Mouse (Mus musculus) limb, embryonic 15.5 days (tissue): ENCODE measurements around the gene Asic2. TPM values are rescaled to one million over a fixed set of nuclear protein-coding genes. Genes with fewer than 3 reads are reported as not detected.

Experiments used
- ATAC-seq: fragments of 200-750 bp; cut with Nextera tagmentation; 2 replicates; pipeline ENCODE4 v1.8.0; 2017; ENCODE audit warnings: low read depth, moderate TSS enrichment; ENCODE audit not compliant: insufficient number of reproducible peaks, low FRiP score, low TSS enrichment
- H3K27ac ChIP-seq: fragments of 300-500 bp; sonication (generic); 2 replicates; pipeline ENCODE4 v1.5.1; 2015; ENCODE audit warnings: moderate library complexity, mild to moderate bottlenecking, inconsistent platforms
- H3K27me3 ChIP-seq: fragments of 300-500 bp; sonication (generic); 2 replicates; pipeline ENCODE4 v1.6.1; 2015; ENCODE audit warnings: inconsistent platforms
- H3K36me3 ChIP-seq: fragments of 300-500 bp; sonication (generic); 2 replicates; pipeline ENCODE4 v1.6.1; 2015; ENCODE audit warnings: inconsistent platforms
- H3K4me1 ChIP-seq: fragments of 300-500 bp; sonication (generic); 2 replicates; pipeline ENCODE4 v1.6.1; 2015; ENCODE audit warnings: inconsistent platforms
- H3K4me2 ChIP-seq: fragments of 300-500 bp; sonication (generic); 2 replicates; pipeline ENCODE4 v1.6.1; 2015; ENCODE audit warnings: mild to moderate bottlenecking, inconsistent platforms
- H3K4me3 ChIP-seq: fragments of 300-500 bp; sonication (generic); 2 replicates; pipeline ENCODE4 v1.5.1; 2015; ENCODE audit warnings: mild to moderate bottlenecking, inconsistent platforms
- H3K9ac ChIP-seq: fragments of 300-500 bp; sonication (generic); 2 replicates; pipeline ENCODE4 v1.6.1; 2015; ENCODE audit warnings: inconsistent platforms
- H3K9me3 ChIP-seq: fragments of 300-500 bp; sonication (generic); 2 replicates; pipeline ENCODE4 v1.6.1; 2016; ENCODE audit warnings: inconsistent platforms
- WGBS: fragments of 180-500 bp; shearing (Covaris S2); methylation state at CpG from one replicate; pipeline ENCODE4 v1.1.7; 2015; 5-methylcytosine and 5-hydroxymethylcytosine counted together
- polyA plus RNA-seq: library from polyadenylated mRNA; unstranded; fragments of >200 nt; fragmentation: Nextera tagmentation; extraction: Ambion mirVana; gene quantifications from 2 replicates; pipeline ENCODE4 v1.2.1, GENCODE M21; 2015

Asic2 gene
- polyA plus RNA-seq, 1 experiment from 2014 or later = 0.51 TPM

- no peaks in the 10 kb centered on the region for H3K9me3 ChIP-seq
- H3K9ac ChIP-seq = no peak overlapping the region
- no peaks in the 10 kb centered on the region for H3K36me3 ChIP-seq
- H3K27me3 ChIP-seq = no peaks in the 10 kb centered on the region
- no peak overlapping the region for H3K4me3 ChIP-seq
- no peak overlapping the region for H3K4me2 ChIP-seq
- no peaks in the 10 kb centered on the region for H3K4me1 ChIP-seq
- H3K27ac ChIP-seq = no peak overlapping the region
- no peak for ATAC-seq
- WGBS = 84% methylated on average over 5 of the region's 5 CpGs
These were observed 1049.9 kb downstream of the Asic2 start for GRCm38 (mm10) chr11:80918332-80918731.

GRCm38 (mm10) chr11:80917688-80918087 is 1050.6 kb downstream of the Asic2 start:
- Histone ChIP-seq H3K4me3 (no peak overlapping the region), H3K27me3 (no peaks in the 10 kb centered on the region), H3K9me3 (no peaks in the 10 kb centered on the region), H3K27ac (no peak overlapping the region), H3K4me1 (0 out of 2 replicates have a peak, but pooled peaks cover under 1% of the 10 kb centered on the region), H3K36me3 (no peaks in the 10 kb centered on the region), H3K9ac (no peak overlapping the region), H3K4me2 (no peak overlapping the region)
- no peak for ATAC-seq

GRCm38 (mm10) chr11:80913408-80914024 is 1054.7 kb downstream of the Asic2 start:
- Histone ChIP-seq H3K27me3 (no peaks in the 10 kb centered on the region), H3K9me3 (no peaks in the 10 kb centered on the region), H3K4me2 (no peak overlapping the region), H3K36me3 (no peaks in the 10 kb centered on the region), H3K4me3 (no peak overlapping the region), H3K4me1 (0 out of 2 replicates have a peak, but pooled peaks cover 2% of the 10 kb centered on the region), H3K9ac (no peak overlapping the region), H3K27ac (no peak overlapping the region)
- ATAC-seq = no peak
- whole genome bisulfite sequencing = 29% methylated on average over 4 of the region's 4 CpGs

GRCm38 (mm10) chr11:80912721-80913120 is 1055.5 kb downstream of the Asic2 start:
- H3K27me3 ChIP-seq = no peaks in the 10 kb centered on the region
- H3K9me3 ChIP-seq = no peaks in the 10 kb centered on the region
- no peaks in the 10 kb centered on the region for H3K36me3 ChIP-seq
- 75% methylated on average over 5 of the region's 5 CpGs for WGBS
- H3K4me1 ChIP-seq = 0 out of 2 replicates have a peak, but pooled peaks cover 2% of the 10 kb centered on the region
- H3K27ac ChIP-seq = no peak overlapping the region
- no peak for ATAC-seq
- no peak overlapping the region for H3K4me3 ChIP-seq
- H3K4me2 ChIP-seq = no peak overlapping the region
- no peak overlapping the region for H3K9ac ChIP-seq

GRCm38 (mm10) chr11:80907820-80908219 is 1060.4 kb downstream of the Asic2 start:
- Histone ChIP-seq H3K27ac (no peak overlapping the region), H3K9ac (no peak overlapping the region), H3K36me3 (no peaks in the 10 kb centered on the region), H3K27me3 (no peaks in the 10 kb centered on the region), H3K4me1 (0 out of 2 replicates have a peak, but pooled peaks cover 4% of the 10 kb centered on the region), H3K4me3 (no peak overlapping the region), H3K9me3 (no peaks in the 10 kb centered on the region), H3K4me2 (no peak overlapping the region)
- WGBS = 89% methylated on average over 6 of the region's 6 CpGs
- ATAC-seq = no peak

- Histone ChIP-seq H3K9me3 (no peaks in the 10 kb centered on the region), H3K9ac (no peak overlapping the region), H3K4me1 (0 out of 2 replicates have a peak, but pooled peaks cover 3% of the 10 kb centered on the region), H3K4me3 (no peak overlapping the region), H3K36me3 (no peaks in the 10 kb centered on the region), H3K27ac (no peak overlapping the region), H3K27me3 (no peaks in the 10 kb centered on the region), H3K4me2 (no peak overlapping the region)
- ATAC-seq = no peak
- 26% methylated on average over 4 of the region's 4 CpGs for WGBS
These were observed 1061.8 kb downstream of the Asic2 start for GRCm38 (mm10) chr11:80906456-80906855.

GRCm38 (mm10) chr11:80904559-80904958 is 1063.7 kb downstream of the Asic2 start:
- WGBS = 82% methylated on average over 2 of the region's 2 CpGs
- ATAC-seq = no peak

GRCm38 (mm10) chr11:80903426-80903825 is 1064.8 kb downstream of the Asic2 start:
- 81% methylated on average over 10 of the region's 10 CpGs for WGBS
- H3K4me2 ChIP-seq = no peak overlapping the region
- no peak overlapping the region for H3K4me3 ChIP-seq
- no peak overlapping the region for H3K9ac ChIP-seq
- no peak overlapping the region for H3K27ac ChIP-seq
- no peaks in the 10 kb centered on the region for H3K27me3 ChIP-seq
- 0 out of 2 replicates have a peak, but pooled peaks cover 3% of the 10 kb centered on the region for H3K4me1 ChIP-seq
- no peak for ATAC-seq
- H3K36me3 ChIP-seq = no peaks in the 10 kb centered on the region
- no peaks in the 10 kb centered on the region for H3K9me3 ChIP-seq

More at GRCm38 (mm10) chr11:80904559-80904958, 1063.7 kb downstream of the Asic2 start:
- Histone ChIP-seq H3K9ac (no peak overlapping the region), H3K4me2 (no peak overlapping the region), H3K36me3 (no peaks in the 10 kb centered on the region), H3K27me3 (no peaks in the 10 kb centered on the region), H3K9me3 (no peaks in the 10 kb centered on the region), H3K4me1 (0 out of 2 replicates have a peak, but pooled peaks cover 3% of the 10 kb centered on the region), H3K27ac (no peak overlapping the region), H3K4me3 (no peak overlapping the region)

- Histone ChIP-seq H3K4me1 (0 out of 2 replicates have a peak, but pooled peaks cover 3% of the 10 kb centered on the region), H3K4me3 (no peak overlapping the region), H3K36me3 (no peaks in the 10 kb centered on the region), H3K27ac (no peak overlapping the region), H3K27me3 (no peaks in the 10 kb centered on the region), H3K4me2 (no peak overlapping the region), H3K9me3 (no peaks in the 10 kb centered on the region), H3K9ac (no peak overlapping the region)
- ATAC-seq = no peak
- WGBS = 44% methylated on average over 7 of the region's 7 CpGs
These were observed 1065.6 kb downstream of the Asic2 start for GRCm38 (mm10) chr11:80902664-80903063.

- no peak overlapping the region for H3K9ac ChIP-seq
- no peak overlapping the region for H3K4me2 ChIP-seq
- no peaks in the 10 kb centered on the region for H3K36me3 ChIP-seq
- no peak overlapping the region for H3K27ac ChIP-seq
- ATAC-seq = no peak
- 0 out of 2 replicates have a peak, but pooled peaks cover 3% of the 10 kb centered on the region for H3K4me1 ChIP-seq
- no peaks in the 10 kb centered on the region for H3K27me3 ChIP-seq
- WGBS = 75% methylated on average over 4 of the region's 4 CpGs
- H3K9me3 ChIP-seq = no peaks in the 10 kb centered on the region
- H3K4me3 ChIP-seq = no peak overlapping the region
These were observed 1067.7 kb downstream of the Asic2 start for GRCm38 (mm10) chr11:80900555-80900954.

- Histone ChIP-seq H3K27ac (no peak overlapping the region), H3K4me2 (no peak overlapping the region), H3K36me3 (no peaks in the 10 kb centered on the region), H3K9ac (no peak overlapping the region), H3K27me3 (0 out of 2 replicates have a peak, but pooled peaks cover 4% of the 10 kb centered on the region), H3K9me3 (no peaks in the 10 kb centered on the region), H3K4me1 (no peaks in the 10 kb centered on the region), H3K4me3 (no peak overlapping the region)
- no peak for ATAC-seq
- WGBS = 83% methylated on average over 3 of the region's 3 CpGs
These were observed 1072.4 kb downstream of the Asic2 start for GRCm38 (mm10) chr11:80895853-80896252.

GRCm38 (mm10) chr11:80889336-80890063 is 1078.8 kb downstream of the Asic2 start:
- H3K27me3 ChIP-seq = 0 out of 2 replicates have a peak, but pooled peaks cover 9% of the 10 kb centered on the region
- ATAC-seq = no peak
- peaks cover 7% of the 10 kb centered on the region for H3K4me1 ChIP-seq
- no peaks in the 10 kb centered on the region for H3K9me3 ChIP-seq
- H3K9ac ChIP-seq = no peak overlapping the region
- whole genome bisulfite sequencing = 9% methylated on average over 7 of the region's 7 CpGs
- no peak overlapping the region for H3K4me2 ChIP-seq
- H3K27ac ChIP-seq = no peak overlapping the region
- H3K4me3 ChIP-seq = no peak overlapping the region
- H3K36me3 ChIP-seq = no peaks in the 10 kb centered on the region
